Mouse (Mus musculus): Measurements from ENCODE around the gene Alox12b. TPM values are rescaled to one million over a fixed set of nuclear protein-coding genes. Genes with fewer than 3 reads are reported as not detected.

Alox12b gene
- total and polyA plus RNA-seq, 3 experiments, result not detected

DNA sequence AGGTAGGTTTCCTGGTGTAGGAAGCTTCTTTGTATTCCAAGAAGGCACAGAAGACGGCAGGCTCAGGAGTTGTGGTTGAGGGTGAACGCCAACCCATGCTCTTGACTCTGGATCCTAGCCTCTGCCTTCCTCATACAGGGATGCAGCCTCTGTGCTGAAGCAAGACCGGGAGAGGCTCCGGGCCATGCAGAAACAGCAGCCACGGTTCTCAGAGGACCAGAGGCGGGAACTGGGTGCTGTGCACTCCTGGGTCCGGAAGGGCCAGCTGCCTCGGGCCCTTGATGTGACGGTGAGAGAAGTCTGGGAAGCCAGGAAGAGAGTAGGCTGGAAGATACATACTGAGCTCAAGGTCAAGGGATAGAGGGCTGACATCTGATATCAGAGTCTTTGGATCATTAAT is 48.6 kb upstream of the Alox12b start:
- H3K79me2 ChIP-seq (ENCODE audit: control insufficient read depth, insufficient read depth, low read length, poor library complexity), result no peaks in the 10 kb centered on the region
- no peak overlapping the region for H3K4me3 ChIP-seq (ENCODE audit: control insufficient read depth in 1 of 2, insufficient read depth in 1 of 2, low read depth in 2 of 2, low read length in 2 of 2)
- no peaks in the 10 kb centered on the region for H3K9me3 ChIP-seq (replicated peaks; ENCODE audit: insufficient read depth, low read length)
- no peak for DNase-seq (ENCODE audit: low read depth, low spot score)
- no peak overlapping the region for H3K27ac ChIP-seq (ENCODE audit: control insufficient read depth, low read depth, low read length)
- peaks cover 0 to 12% of the 10 kb centered on the region in 2 experiments; a peak in 2 of 4 replicates for H3K4me1 ChIP-seq (ENCODE audit: control insufficient read depth in 1 of 2, insufficient read depth in 2 of 2, low read length in 2 of 2)
- TF ChIP-seq CHD1 (IDR thresholded peaks at IDR 0.05; ENCODE audit: low read depth, low read length) (no peak), NRF1 (IDR thresholded peaks at IDR 0.05; ENCODE audit: insufficient read depth, low read depth, low read length, poor library complexity, severe bottlenecking) (no peak), MXI1 (IDR thresholded peaks at IDR 0.05; ENCODE audit: low read depth, low read length) (no peak), MAX (IDR thresholded peaks at IDR 0.05; ENCODE audit: low read length) (no peak), TCF12 (IDR thresholded peaks at IDR 0.05; ENCODE audit: low read depth, low read length) (no peak), USF2 (IDR thresholded peaks at IDR 0.05; ENCODE audit: borderline replicate concordance in 1 of 2, insufficient read depth in 1 of 2, low read depth in 1 of 2, low read length in 2 of 2) (no peak), SIN3A (IDR thresholded peaks at IDR 0.05; ENCODE audit: low read length) (no peak), UBTF (IDR thresholded peaks at IDR 0.05; ENCODE audit: borderline replicate concordance, insufficient read depth, low read depth, low read length) (no peak), EP300 (IDR thresholded peaks at IDR 0.05; ENCODE audit: low read depth in 1 of 2, low read length in 2 of 2) (no peak), ELF1 (IDR thresholded peaks at IDR 0.05; ENCODE audit: low read depth, low read length) (no peak), CHD2 (IDR thresholded peaks at IDR 0.05; ENCODE audit: low read length) (no peak), POLR2AphosphoS5 (IDR thresholded peaks at IDR 0.05; ENCODE audit: borderline replicate concordance, low read depth, low read length) (no peak), KAT2A (conservative IDR thresholded peaks at IDR 0.05; ENCODE audit: low read depth, low read length) (no peak), RAD21 (IDR thresholded peaks at IDR 0.05; ENCODE audit: low read depth, low read length) (no peak), ETS1 (IDR thresholded peaks at IDR 0.05; ENCODE audit: low read depth, low read length) (no peak)
- H3K27me3 ChIP-seq (ENCODE audit: control insufficient read depth in 1 of 2, insufficient read depth in 2 of 2, low read length in 2 of 2), result no peaks in the 10 kb centered on the region
- no peak overlapping the region for H3K9ac ChIP-seq (ENCODE audit: control insufficient read depth, low read depth, low read length, poor library complexity, severe bottlenecking)
- H3K36me3 ChIP-seq (ENCODE audit: control insufficient read depth in 1 of 2, insufficient read depth in 2 of 2, low read length in 2 of 2), result peaks cover 0 to 5% of the 10 kb centered on the region in 2 experiments; a peak in 2 of 4 replicates

DNA sequence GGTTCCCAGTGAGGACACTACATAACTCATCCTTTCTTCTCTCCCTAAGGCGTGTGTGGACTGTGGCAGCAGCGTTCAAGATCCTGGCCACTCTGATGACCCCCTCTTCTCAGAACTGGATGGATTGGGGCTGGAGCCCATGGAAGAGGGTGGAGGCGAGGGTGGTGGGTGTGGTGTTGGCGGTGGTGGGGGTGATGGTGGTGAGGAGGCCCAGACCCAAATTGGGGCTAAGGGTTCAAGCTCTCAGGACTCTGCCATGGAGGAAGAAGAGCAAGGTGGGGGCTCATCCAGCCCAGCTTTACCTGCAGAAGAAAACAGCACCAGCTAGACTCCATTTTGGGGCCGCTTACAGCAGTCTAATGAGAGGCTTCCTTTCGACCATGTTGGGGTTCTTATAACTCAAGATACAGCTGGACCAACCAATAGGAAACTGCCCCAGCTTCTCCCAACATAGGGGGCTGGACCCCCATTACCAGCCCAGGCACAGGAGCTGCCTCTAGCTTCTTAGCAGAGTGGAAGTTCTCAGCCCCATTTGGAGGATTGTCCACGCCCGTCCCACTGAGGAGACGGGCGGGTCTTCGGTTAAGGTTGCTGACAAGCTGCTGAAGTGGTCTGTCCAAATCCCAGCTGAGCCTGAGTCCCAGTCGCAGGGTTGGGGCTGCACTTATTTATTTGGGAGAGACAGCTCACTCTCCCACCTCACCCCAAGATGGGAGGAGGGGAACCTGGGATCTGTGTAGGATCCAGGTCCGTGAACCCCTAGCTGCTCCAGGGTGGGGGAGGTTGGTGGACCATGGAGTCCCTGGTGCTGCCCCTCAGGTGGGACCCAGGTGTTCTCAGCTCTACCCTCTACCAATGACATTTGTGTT is 47.5 kb upstream of the Alox12b start:
- no peaks in the 10 kb centered on the region for H3K79me2 ChIP-seq (ENCODE audit: control insufficient read depth, insufficient read depth, low read length, poor library complexity)
- no peaks in the 10 kb centered on the region for H3K27me3 ChIP-seq (ENCODE audit: control insufficient read depth in 1 of 2, insufficient read depth in 2 of 2, low read length in 2 of 2)
- peak overlapping the region in 1 of 2 experiments; percentile 7; a peak in 3 of 4 replicates for H3K4me3 ChIP-seq (ENCODE audit: control insufficient read depth in 1 of 2, insufficient read depth in 1 of 2, low read depth in 2 of 2, low read length in 2 of 2)
- H3K27ac ChIP-seq (ENCODE audit: control insufficient read depth, low read depth, low read length), result no peak overlapping the region
- peaks cover 0 to 12% of the 10 kb centered on the region in 2 experiments; a peak in 2 of 4 replicates for H3K4me1 ChIP-seq (ENCODE audit: control insufficient read depth in 1 of 2, insufficient read depth in 2 of 2, low read length in 2 of 2)
- H3K36me3 ChIP-seq (ENCODE audit: control insufficient read depth in 1 of 2, insufficient read depth in 2 of 2, low read length in 2 of 2), result peaks cover 0 to 5% of the 10 kb centered on the region in 2 experiments; a peak in 2 of 4 replicates
- TF ChIP-seq MXI1 (IDR thresholded peaks at IDR 0.05; ENCODE audit: low read depth, low read length), result no peak
- no peak for TF ChIP-seq RCOR1 (IDR thresholded peaks at IDR 0.05; ENCODE audit: low read depth, low read length)
- TF ChIP-seq CHD2 (IDR thresholded peaks at IDR 0.05; ENCODE audit: low read length), result no peak
- TF ChIP-seq POLR2AphosphoS2 (IDR thresholded peaks at IDR 0.05; ENCODE audit: low read length), result no peak
- TF ChIP-seq MYC (IDR thresholded peaks at IDR 0.05; ENCODE audit: low read depth, low read length), result no peak
- TF ChIP-seq USF1 (IDR thresholded peaks at IDR 0.05; ENCODE audit: low read depth, low read length), result no peak
- no peak for TF ChIP-seq BHLHE40 (IDR thresholded peaks at IDR 0.05; ENCODE audit: borderline replicate concordance, low read depth, low read length)
- no peak for TF ChIP-seq NRF1 (IDR thresholded peaks at IDR 0.05; ENCODE audit: insufficient read depth, low read depth, low read length, poor library complexity, severe bottlenecking)
- TF ChIP-seq EP300 (IDR thresholded peaks at IDR 0.05; ENCODE audit: low read depth in 1 of 2, low read length in 2 of 2), result no peak
- TF ChIP-seq ZNF384 (IDR thresholded peaks at IDR 0.05; ENCODE audit: low read depth, low read length), result no peak
- TF ChIP-seq CHD1 (IDR thresholded peaks at IDR 0.05; ENCODE audit: low read depth, low read length), result no peak
- no peak for TF ChIP-seq POLR2AphosphoS5 (IDR thresholded peaks at IDR 0.05; ENCODE audit: borderline replicate concordance, low read depth, low read length)
- no peak for TF ChIP-seq USF2 (IDR thresholded peaks at IDR 0.05; ENCODE audit: borderline replicate concordance in 1 of 2, insufficient read depth in 1 of 2, low read depth in 1 of 2, low read length in 2 of 2)
- no peak for TF ChIP-seq ZC3H11A (IDR thresholded peaks at IDR 0.05; ENCODE audit: low read depth, low read length)
- TF ChIP-seq POLR2A (IDR thresholded peaks at IDR 0.05; ENCODE audit: control insufficient read depth in 1 of 2, insufficient read depth in 1 of 2, low read depth in 1 of 2, low read length in 2 of 2, poor library complexity in 1 of 2), result no peak
- no peak for DNase-seq (ENCODE audit: low read depth, low spot score)
- H3K9ac ChIP-seq (ENCODE audit: control insufficient read depth, low read depth, low read length, poor library complexity, severe bottlenecking), result peak overlapping the region; percentile 36
- H3K9me3 ChIP-seq (replicated peaks; ENCODE audit: insufficient read depth, low read length), result no peaks in the 10 kb centered on the region
